Mouse (Mus musculus) kidney, embryonic 16.5 days (tissue): Measurements from ENCODE around the gene Msantd1. TPM values are rescaled to one million over a fixed set of nuclear protein-coding genes. Genes with fewer than 3 reads are reported as not detected.

ENCODE experiments used
- ATAC-seq: fragments of 200-750 bp; cut with Nextera tagmentation; 2 replicates; pipeline ENCODE4 v1.8.0; 2017; ENCODE audit warnings: moderate TSS enrichment; ENCODE audit not compliant: low FRiP score, low TSS enrichment
- H3K27ac ChIP-seq: fragments of 300-500 bp; sonication (generic); 2 replicates; pipeline ENCODE4 v1.5.1; 2014; ENCODE audit warnings: low read length
- H3K27me3 ChIP-seq: fragments of 300-500 bp; sonication (generic); 2 replicates; pipeline ENCODE4 v1.6.1; 2014; ENCODE audit warnings: low read length, control low read depth, mixed read lengths; ENCODE audit not compliant: insufficient read depth
- H3K36me3 ChIP-seq: fragments of 300-500 bp; sonication (generic); 2 replicates; pipeline ENCODE4 v1.6.1; 2014; ENCODE audit warnings: low read length, control low read depth, mixed read lengths; ENCODE audit not compliant: insufficient read depth
- H3K4me1 ChIP-seq: fragments of 300-500 bp; sonication (generic); 2 replicates; pipeline ENCODE4 v1.6.1; 2014; ENCODE audit warnings: low read length, control low read depth, mixed read lengths; ENCODE audit not compliant: insufficient read depth
- H3K4me2 ChIP-seq: fragments of 300-500 bp; sonication (generic); replicated peaks from 2 replicates; pipeline ENCODE4 v1.6.1; 2014; ENCODE audit warnings: low read depth, low read length
- H3K4me3 ChIP-seq: fragments of 300-500 bp; sonication (generic); 2 replicates; pipeline ENCODE4 v1.5.1; 2014; ENCODE audit warnings: mild to moderate bottlenecking, low read length
- H3K9ac ChIP-seq: fragments of 300-500 bp; sonication (generic); replicated peaks from 2 replicates; pipeline ENCODE4 v1.6.1; 2014; ENCODE audit warnings: low read length
- H3K9me3 ChIP-seq: fragments of 300-500 bp; sonication (generic); 2 replicates; pipeline ENCODE4 v1.6.1; 2016; ENCODE audit warnings: low read length, control low read depth
- whole genome bisulfite sequencing: fragments of 180-500 bp; shearing (Covaris S2); extraction: QIAGEN DNeasy Blood & Tissue Kit; methylation state at CpG from one replicate; pipeline ENCODE4 v1.1.7; 2014; 5-methylcytosine and 5-hydroxymethylcytosine counted together
- polyA plus RNA-seq: library from polyadenylated mRNA; unstranded; fragments of >200 nt; fragmentation: Nextera tagmentation; extraction: Ambion mirVana; gene quantifications from 2 replicates; pipeline ENCODE4 v1.2.1, GENCODE M21; 2015

Gene Msantd1
- polyA plus RNA-seq, 1 experiment from 2014 or later: 0.27 TPM

DNA sequence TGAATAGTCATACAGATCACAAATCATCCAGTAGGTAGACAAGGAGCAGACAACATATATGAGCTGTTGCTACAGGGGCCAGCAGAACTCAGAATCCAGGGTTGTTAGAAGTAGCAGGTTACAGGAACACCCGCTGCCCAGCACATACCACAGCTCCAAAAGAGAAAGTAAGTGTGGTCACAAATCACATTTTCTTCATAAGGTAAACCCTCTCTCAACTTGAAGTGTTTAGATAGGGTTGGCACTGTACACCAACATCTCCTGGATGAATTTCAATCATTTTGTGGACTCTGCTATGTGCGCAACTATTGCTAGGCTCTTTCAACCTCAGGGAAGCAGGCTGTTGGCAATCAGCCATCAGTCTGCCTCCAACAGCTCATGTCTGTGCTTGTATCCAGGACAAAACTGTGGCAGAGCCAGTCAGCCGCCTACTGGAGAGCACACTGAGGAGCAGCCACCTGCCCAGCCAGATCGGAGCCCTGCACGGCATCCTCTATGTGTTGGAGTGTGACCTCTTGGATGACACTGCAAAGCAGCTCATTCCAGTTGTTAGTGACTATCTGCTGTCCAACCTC lies 4.9 kb upstream of the Msantd1 start:
- WGBS: 87% methylated on average over 5 of the region's 5 CpGs
- Histone ChIP-seq H3K27ac (no peak overlapping the region), H3K4me1 (no peaks in the 10 kb centered on the region), H3K36me3 (peaks cover 77% of the 10 kb centered on the region), H3K9ac (no peak overlapping the region), H3K4me2 (no peak overlapping the region), H3K9me3 (no peaks in the 10 kb centered on the region), H3K27me3 (no peaks in the 10 kb centered on the region), H3K4me3 (no peak overlapping the region)
- no peak for ATAC-seq

DNA sequence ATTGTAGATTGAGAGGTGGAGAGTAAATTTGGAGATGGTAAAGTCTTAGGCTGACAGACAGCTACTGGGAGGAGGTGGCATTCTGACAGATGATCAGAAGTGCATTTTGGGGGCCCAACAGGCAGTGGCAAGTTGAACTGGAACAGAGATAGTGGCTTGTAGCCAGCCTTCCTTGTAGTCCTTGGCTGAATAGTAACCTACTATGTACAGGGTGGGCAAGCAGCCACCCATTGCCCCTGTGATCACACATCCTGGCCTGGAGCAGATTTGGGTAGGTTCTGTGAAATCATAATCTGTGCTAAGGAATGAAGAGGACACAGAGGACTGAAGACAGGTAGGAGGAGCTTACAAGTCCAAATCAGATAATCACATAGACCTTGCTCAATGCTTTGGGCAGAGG lies 3.4 kb upstream of the Msantd1 start:
- H3K27ac ChIP-seq: no peak overlapping the region
- no peak overlapping the region for H3K4me3 ChIP-seq
- ATAC-seq: no peak
- no peaks in the 10 kb centered on the region for H3K4me1 ChIP-seq
- H3K36me3 ChIP-seq: peaks cover 70% of the 10 kb centered on the region
- no peak overlapping the region for H3K4me2 ChIP-seq
- no peak overlapping the region for H3K9ac ChIP-seq
- H3K9me3 ChIP-seq: no peaks in the 10 kb centered on the region
- H3K27me3 ChIP-seq: no peaks in the 10 kb centered on the region

DNA sequence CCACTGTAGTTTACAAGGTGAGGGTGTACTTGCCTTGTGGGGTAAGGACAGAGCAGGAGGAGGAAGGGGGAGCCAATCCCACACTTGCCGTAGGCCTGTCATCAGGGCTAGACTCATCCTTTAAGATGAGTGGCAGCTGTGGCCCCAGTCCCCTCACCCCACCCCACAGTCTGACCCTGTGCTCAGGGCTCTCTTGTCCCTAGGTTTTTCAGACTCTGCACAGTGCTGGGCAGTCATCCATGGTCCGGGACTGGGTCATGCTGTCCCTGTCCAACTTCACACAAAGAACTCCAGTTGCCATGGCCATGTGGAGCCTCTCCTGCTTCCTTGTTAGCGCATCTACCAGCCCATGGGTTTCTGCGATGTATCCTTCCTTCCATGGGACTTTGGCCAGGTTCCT lies 582 bp upstream of the Msantd1 start:
- H3K4me2 ChIP-seq: no peak overlapping the region
- H3K27ac ChIP-seq: no peak overlapping the region
- 94% methylated on average over 4 of the region's 4 CpGs for WGBS
- H3K9ac ChIP-seq: no peak overlapping the region
- H3K36me3 ChIP-seq: peaks cover 54% of the 10 kb centered on the region
- ATAC-seq: 0 out of 2 replicates have a peak, but pooled peaks have one; percentile 15
- no peaks in the 10 kb centered on the region for H3K9me3 ChIP-seq
- no peaks in the 10 kb centered on the region for H3K27me3 ChIP-seq
- H3K4me3 ChIP-seq: no peak overlapping the region
- H3K4me1 ChIP-seq: no peaks in the 10 kb centered on the region

DNA sequence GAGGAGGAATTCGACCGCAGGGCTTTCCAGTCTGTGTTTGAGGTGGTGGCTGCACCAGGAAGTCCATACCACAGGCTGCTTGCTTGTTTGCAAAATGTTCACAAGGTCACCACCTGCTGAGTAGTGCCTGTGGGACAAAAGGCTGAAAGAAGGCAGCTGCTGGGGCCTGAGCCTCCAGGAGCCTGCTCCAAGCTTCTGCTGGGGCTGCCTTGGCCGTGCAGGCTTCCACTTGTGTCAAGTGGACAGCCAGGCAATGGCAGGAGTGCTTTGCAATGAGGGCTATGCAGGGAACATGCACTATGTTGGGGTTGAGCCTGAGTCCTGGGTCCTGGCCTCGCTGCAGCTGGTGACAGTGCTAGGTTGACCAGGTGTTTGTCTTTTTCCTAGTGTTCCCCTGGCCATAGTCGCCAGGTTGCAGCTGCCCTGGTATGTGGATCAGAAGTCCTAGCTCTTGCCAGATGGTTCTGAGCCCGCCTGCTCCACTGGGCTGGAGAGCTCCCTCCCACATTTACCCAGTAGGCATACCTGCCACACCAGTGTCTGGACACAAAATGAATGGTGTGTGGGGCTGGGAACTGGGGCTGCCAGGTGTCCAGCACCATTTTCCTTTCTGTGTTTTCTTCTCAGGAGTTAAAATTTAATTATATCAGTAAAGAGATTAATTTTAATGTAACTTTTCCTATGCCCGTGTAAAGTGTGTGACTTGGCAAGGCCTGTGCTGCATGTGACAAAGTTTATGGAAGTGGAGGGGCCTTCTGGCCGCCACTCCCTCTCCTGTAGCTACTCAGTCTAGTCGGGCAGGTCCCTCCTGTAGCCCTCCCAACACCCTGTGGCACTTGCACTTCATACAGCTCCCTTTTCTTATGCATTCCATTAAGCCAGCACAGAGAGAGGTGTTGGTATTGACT lies 1.2 kb downstream of the Msantd1 start:
- Histone ChIP-seq H3K27ac (no peak overlapping the region), H3K4me1 (no peaks in the 10 kb centered on the region), H3K4me3 (no peak overlapping the region), H3K36me3 (peaks cover 43% of the 10 kb centered on the region), H3K9ac (no peak overlapping the region), H3K4me2 (no peak overlapping the region), H3K27me3 (no peaks in the 10 kb centered on the region), H3K9me3 (no peaks in the 10 kb centered on the region)
- 80% methylated on average over 9 of the region's 9 CpGs for WGBS
- ATAC-seq: no peak

DNA sequence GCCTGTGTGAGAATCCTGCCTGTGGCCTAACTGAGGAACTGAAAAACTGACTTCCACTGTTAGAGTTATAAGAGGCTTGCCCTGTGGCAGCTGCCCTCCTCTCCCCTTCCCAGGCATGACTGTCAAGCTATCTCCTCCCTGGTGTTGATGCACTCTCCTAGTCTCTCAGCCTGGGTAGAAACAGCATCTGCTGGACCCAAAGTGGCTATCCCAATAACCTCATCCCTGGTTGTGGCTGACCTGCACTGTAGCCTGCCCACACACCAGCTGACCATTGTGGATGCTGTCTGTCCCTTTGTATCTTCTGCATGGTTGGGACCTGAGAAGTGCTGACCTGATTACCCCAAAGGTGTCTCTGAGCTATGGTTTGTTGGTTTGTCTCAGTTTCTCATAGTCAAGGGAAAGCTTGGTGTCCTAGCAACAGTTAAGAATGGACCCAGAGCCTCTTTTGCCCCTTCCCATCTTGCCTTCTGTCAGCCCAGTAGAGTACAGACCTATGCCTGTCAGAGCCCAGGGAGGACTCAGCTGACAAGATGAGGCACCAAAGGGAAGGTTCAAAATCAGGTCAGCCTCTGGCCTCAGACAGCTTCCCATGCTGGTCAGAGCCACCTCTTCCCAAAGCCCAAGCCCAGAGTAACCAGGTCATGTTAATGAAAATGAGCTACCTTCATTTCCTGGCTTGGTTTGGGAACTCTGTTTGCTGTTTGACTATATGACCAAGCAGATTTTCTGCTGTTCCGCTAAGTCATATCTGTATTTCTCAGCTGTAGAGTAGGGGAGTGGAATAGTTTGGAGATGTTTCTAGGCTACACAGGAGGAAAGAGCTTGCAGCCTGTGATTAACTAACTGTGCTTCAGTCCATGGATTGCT lies 2.1 kb downstream of the Msantd1 start:
- Histone ChIP-seq H3K4me2 (no peak overlapping the region), H3K4me1 (no peaks in the 10 kb centered on the region), H3K27ac (no peak overlapping the region), H3K9ac (no peak overlapping the region), H3K4me3 (no peak overlapping the region), H3K9me3 (no peaks in the 10 kb centered on the region), H3K36me3 (peaks cover 34% of the 10 kb centered on the region), H3K27me3 (no peaks in the 10 kb centered on the region)
- no peak for ATAC-seq
- 97% methylated on average over 1 of the region's 1 CpGs for WGBS

DNA sequence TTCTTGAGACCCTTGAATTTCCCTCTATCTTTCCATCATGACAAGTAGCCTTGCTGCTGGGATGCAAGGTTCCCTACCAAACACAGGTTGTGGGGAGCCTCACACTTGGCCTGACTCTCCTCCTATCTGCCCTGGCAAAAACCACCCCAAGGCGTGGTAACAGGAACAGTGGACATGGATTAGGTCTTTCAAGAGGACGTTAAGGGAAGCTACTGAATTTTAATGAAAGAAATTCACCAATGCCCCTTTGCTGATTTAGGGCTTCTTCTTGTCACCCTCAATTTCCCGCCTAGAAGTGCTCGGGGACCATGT lies 2.6 kb downstream of the Msantd1 start:
- Histone ChIP-seq H3K4me1 (no peaks in the 10 kb centered on the region), H3K36me3 (peaks cover 29% of the 10 kb centered on the region), H3K27me3 (no peaks in the 10 kb centered on the region), H3K9me3 (no peaks in the 10 kb centered on the region), H3K9ac (no peak overlapping the region), H3K4me3 (no peak overlapping the region), H3K27ac (no peak overlapping the region), H3K4me2 (no peak overlapping the region)
- WGBS: 86% methylated on average over 4 of the region's 4 CpGs
- no peak for ATAC-seq

DNA sequence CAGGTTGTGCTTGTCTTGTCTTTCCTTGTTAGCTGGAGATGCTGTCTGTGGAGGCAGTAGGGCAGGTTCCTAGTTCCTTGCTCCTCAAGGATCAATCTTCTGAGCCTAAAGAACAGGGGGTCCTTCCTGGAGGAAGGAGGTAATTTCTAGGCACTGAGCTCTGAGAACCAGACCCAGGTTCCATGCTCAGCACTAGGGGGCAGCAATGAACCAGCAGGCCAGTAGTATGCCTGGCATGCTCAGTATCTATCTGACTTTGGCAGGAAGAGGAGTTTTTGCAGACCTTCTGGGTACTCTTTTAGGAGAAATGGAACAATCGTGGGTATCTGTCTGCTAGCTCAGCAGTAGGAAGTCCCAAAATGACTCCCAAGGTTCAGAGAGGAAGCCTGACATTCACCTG lies 8.0 kb downstream of the Msantd1 start:
- Histone ChIP-seq H3K4me1 (no peaks in the 10 kb centered on the region), H3K4me2 (no peak overlapping the region), H3K9me3 (no peaks in the 10 kb centered on the region), H3K36me3 (no peaks in the 10 kb centered on the region), H3K27me3 (no peaks in the 10 kb centered on the region), H3K4me3 (no peak overlapping the region), H3K27ac (no peak overlapping the region), H3K9ac (no peak overlapping the region)
- 5% methylated on average over 1 of the region's 1 CpGs for WGBS
- peak; percentile 54; the same call in 1 of the 2 replicates for ATAC-seq

DNA sequence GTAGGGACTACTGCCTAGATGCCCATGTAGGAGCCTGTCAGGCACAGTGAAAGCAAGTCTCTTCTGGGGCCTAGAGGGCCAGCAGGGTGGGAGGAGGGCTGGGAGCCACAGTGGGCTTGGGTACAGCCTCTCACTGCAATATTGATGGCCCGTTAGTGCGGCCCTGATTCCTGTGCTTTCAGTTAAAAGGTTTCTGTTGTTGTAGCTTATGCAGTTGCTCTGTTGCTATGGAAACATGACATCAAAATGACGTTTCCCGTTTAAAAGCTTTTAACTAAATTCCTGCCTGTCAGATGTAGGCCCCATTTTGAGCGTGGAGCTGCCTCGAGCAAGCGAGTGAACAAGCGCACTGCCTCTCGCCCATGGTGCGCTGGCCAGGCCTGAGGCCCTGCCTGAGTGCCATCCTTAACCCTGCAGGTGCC lies 9.4 kb downstream of the Msantd1 start:
- ATAC-seq: no peak
- WGBS: 58% methylated on average over 10 of the region's 10 CpGs
- Histone ChIP-seq H3K27ac (no peak overlapping the region), H3K4me1 (no peaks in the 10 kb centered on the region), H3K9ac (no peak overlapping the region), H3K27me3 (no peaks in the 10 kb centered on the region), H3K36me3 (no peaks in the 10 kb centered on the region), H3K9me3 (no peaks in the 10 kb centered on the region), H3K4me3 (no peak overlapping the region), H3K4me2 (no peak overlapping the region)

DNA sequence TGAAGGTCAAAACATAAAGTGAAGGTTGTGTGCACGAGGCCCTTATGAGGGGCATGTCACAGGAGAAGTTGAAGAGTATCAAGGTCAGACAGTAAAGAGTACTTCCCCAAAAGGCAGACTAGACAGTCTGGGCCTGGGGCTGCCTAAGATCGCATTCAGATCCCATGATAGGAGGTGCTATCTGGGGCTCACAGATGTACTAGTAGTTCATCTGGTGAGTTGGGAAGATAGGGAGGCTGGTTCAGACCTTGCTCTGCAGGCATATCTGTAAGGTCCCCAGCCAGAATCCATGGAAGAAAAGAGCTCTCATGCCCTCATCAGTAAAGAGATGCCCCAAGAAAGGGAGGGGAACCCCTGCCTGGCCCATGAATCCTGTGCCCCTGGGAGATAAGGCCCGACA lies 11.0 kb downstream of the Msantd1 start:
- 87% methylated on average over 3 of the region's 3 CpGs for WGBS
- H3K9ac ChIP-seq: no peak overlapping the region
- no peak for ATAC-seq
- no peaks in the 10 kb centered on the region for H3K9me3 ChIP-seq
- no peak overlapping the region for H3K4me2 ChIP-seq
- H3K27ac ChIP-seq: no peak overlapping the region
- H3K4me3 ChIP-seq: no peak overlapping the region
- H3K36me3 ChIP-seq: peaks cover 6% of the 10 kb centered on the region; the same call in 1 of the 2 replicates
- no peaks in the 10 kb centered on the region for H3K27me3 ChIP-seq
- H3K4me1 ChIP-seq: no peaks in the 10 kb centered on the region
